Mouse (Mus musculus) embryo, embryonic 9.5 days (tissue): ENCODE measurements around the gene Gm45233.

Experiments used
- DNase-seq: peaks from one replicate; pipeline ENCODE4 v3.0.0-alpha.2; 2017; ENCODE audit errors: extremely low spot score

Gm45233 gene

DNA sequence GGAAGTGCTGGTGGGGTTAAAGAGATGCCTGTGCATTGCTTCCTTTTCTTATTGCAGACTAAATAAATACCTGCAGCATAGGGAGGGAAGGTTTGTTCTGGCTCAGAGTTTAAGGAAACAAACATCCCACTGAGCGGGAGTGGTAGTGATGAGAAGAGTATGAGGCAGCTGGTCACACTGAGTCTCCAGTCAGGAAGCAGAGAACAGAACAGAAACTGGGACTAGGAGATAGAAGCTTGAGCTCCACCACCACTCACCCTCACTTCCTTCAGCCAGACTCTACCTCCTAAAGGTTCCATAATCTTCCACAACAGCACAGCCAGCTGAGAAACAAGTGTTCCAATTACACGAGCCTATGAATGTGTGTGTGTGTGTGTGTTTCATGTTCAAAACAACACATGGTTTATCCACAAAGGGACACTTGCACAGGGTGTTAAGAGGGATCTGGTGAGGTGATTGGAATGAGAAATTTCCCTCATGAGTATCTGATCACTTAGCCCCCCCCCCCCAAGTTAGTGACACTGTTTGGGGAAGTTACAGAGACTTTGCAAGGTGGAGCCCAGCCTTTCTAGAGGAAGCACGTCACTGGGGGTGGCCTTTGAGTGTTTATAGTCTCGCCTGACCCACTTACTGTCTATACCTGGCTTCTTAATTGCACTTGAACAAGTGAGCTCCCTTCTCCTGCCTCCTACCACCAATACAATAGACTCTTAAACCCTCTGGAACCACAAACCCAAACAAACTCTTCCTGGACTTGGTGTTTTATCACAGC lies 68.0 kb downstream of the Gm45233 start:
- DNase-seq, result no peak

DNA sequence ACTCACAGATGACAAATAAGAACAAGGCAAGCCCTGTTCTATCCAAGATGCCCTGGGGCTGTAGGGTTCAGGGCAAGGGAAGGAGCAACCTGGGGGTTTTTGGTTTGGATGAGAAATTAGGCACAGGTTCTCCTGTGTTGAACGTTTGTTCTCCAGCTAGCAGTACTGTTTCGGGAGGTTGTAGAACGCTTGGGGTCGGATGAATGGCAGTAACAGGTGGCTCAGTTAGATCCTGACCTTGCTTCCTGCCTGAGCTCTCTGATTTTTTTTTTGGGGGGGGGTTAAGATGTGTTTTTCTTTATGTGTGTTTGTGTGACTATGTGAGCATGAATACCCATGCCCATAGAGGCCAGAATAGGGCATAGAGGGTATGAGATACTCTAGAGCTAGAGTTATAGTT lies 68.6 kb downstream of the Gm45233 start:
- DNase-seq, result no peak
